Mouse (Mus musculus): ENCODE data around the gene Erbb2. TPM values are rescaled to one million over a fixed set of nuclear protein-coding genes. Genes with fewer than 3 reads are reported as not detected.

Gene Erbb2
- total and polyA plus RNA-seq, 2 experiments from 2014 or later: 3.7 to 4.9 TPM

DNA sequence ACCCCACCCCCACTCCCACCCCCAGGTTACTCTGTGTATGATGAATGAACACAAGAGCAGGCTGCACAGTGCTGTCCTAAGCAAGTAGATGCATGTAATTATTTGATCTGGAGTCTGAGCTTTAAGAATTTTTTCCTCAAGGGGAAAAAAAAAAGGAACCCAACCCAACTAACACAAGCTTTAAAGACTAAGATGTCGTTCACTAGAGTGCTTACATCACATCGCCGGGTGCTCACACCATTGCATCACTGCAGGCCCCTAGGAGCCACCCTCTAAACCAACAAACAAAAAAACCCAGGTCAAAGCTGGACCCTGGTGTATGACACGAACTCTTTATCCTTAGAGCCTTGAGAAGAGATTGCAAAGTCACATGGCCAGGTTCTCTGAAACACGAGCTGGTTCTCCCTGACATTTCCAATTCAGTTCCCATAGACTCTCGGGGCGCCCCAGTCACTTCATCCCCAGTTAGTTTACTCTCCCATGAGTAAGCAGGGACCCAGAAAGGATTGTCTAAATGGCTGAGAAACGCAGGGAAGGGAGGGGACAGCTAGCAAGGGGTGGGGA, 61.7 kb downstream of the Erbb2 start:
- 58% methylated on average over 8 of the region's 8 CpGs for WGBS
- no peak overlapping the region for H3K4me2 ChIP-seq (ENCODE audit: low read depth)
- H3K27me3 ChIP-seq (ENCODE audit: insufficient read depth, low read length): no peaks in the 10 kb centered on the region
- H3K4me1 ChIP-seq (ENCODE audit: insufficient read depth): no peaks in the 10 kb centered on the region
- no peak for ATAC-seq
- no peak overlapping the region for H3K27ac ChIP-seq (ENCODE audit: low read depth, low read length)
- DNase-seq: no peak
- no peak overlapping the region for H3K9ac ChIP-seq
- no peak overlapping the region for H3K4me3 ChIP-seq (ENCODE audit: low read depth, low read length)
- H3K36me3 ChIP-seq (ENCODE audit: insufficient read depth): no peaks in the 10 kb centered on the region
- no peak for TF ChIP-seq CTCF (IDR thresholded peaks at IDR 0.05; ENCODE audit: low read depth)
- H3K9me3 ChIP-seq (ENCODE audit: low read length): no peaks in the 10 kb centered on the region

DNA sequence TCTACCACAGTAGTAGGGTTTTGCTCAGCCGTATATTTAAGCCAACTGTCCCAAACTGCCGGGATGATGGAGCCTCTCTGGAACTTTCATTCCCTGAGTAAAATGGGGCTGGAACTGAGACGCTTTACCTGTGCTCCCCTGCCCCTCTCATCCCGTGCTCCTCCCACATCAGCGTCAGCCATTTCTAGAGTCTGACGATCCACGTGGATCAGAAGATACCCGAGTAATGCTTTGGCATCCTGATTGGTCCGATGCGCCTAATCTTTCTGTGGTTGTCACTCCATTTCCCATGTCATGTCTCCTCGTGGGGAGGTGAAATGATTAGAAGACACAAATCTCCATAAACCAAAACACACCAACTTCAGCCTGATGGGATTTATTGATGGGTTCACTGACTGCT, 62.7 kb downstream of the Erbb2 start:
- Histone ChIP-seq H3K27ac (ENCODE audit: low read depth, low read length) (no peak overlapping the region), H3K27me3 (ENCODE audit: insufficient read depth, low read length) (no peaks in the 10 kb centered on the region), H3K4me3 (ENCODE audit: low read depth, low read length) (no peak overlapping the region), H3K36me3 (ENCODE audit: insufficient read depth) (no peaks in the 10 kb centered on the region), H3K9me3 (ENCODE audit: low read length) (no peaks in the 10 kb centered on the region), H3K4me2 (ENCODE audit: low read depth) (no peak overlapping the region), H3K9ac (no peak overlapping the region), H3K4me1 (ENCODE audit: insufficient read depth) (no peaks in the 10 kb centered on the region)
- DNase-seq (no peak), ATAC-seq (no peak)
- 88% methylated on average over 11 of the region's 11 CpGs for WGBS
- TF ChIP-seq CTCF (IDR thresholded peaks at IDR 0.05; ENCODE audit: low read depth): no peak

DNA sequence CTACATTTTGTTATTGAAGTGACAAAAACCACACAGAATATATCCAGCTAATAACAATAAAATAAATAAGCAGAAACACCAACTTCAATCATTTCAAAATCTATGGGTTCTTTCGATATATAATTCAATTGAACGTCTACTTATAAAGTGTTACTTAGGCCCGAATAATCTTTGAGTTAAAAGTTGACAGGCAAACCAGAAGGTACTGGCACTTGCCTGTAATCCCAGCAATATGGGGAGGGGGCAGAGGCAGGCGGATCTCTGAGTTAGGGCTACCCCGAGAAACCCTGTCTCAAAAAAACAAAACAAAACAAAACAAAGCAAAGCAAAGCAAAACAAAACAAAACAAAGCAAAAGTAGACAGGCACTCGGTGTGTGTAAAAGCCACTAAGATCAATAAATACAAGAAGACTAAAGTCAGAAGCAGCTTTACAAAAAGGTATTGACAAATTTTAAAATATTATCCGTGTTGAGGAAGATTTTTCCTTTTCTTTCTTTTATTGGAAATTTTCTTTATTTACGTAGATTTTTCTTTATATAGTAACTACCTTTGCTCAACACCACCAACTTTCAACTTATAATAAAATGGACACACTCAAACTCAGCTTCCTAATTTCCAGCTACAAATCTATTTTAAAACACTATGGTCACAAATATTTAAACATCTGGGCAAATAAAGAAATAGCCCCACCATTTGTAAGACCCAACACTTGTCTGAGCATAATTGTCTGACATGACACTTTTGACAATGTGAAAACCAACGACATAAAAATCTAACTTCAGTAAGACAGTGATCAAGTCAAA, 63.6 kb downstream of the Erbb2 start:
- ATAC-seq (no peak), DNase-seq (no peak)
- no peak overlapping the region for H3K4me3 ChIP-seq (ENCODE audit: low read depth, low read length)
- H3K36me3 ChIP-seq (ENCODE audit: insufficient read depth): no peaks in the 10 kb centered on the region
- H3K4me2 ChIP-seq (ENCODE audit: low read depth): no peak overlapping the region
- H3K9ac ChIP-seq: no peak overlapping the region
- WGBS: 88% methylated on average over 9 of the region's 9 CpGs
- no peaks in the 10 kb centered on the region for H3K9me3 ChIP-seq (ENCODE audit: low read length)
- H3K27me3 ChIP-seq (ENCODE audit: insufficient read depth, low read length): no peaks in the 10 kb centered on the region
- no peaks in the 10 kb centered on the region for H3K4me1 ChIP-seq (ENCODE audit: insufficient read depth)
- TF ChIP-seq CTCF (IDR thresholded peaks at IDR 0.05; ENCODE audit: low read depth): no peak
- H3K27ac ChIP-seq (ENCODE audit: low read depth, low read length): no peak overlapping the region

DNA sequence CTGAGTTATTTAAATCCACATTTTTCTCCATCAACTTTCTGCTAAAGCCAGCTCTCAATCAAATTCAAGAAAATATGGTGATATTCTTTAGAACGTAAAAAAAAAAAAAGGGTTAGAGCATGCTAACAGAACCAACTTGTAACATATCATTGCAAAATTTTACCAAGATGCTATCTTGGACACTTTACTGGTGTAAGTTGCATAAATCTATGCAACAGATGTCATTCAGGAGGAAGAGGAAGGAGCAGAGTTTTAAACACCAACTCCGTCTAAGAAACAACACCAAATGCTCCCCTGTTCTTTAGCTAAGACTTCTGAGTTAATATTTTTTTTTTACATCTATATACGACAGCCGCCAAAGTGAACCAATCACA, 64.2 kb downstream of the Erbb2 start:
- H3K27me3 ChIP-seq (ENCODE audit: insufficient read depth, low read length): no peaks in the 10 kb centered on the region
- no peak for ATAC-seq
- no peak overlapping the region for H3K4me3 ChIP-seq (ENCODE audit: low read depth, low read length)
- no peaks in the 10 kb centered on the region for H3K9me3 ChIP-seq (ENCODE audit: low read length)
- DNase-seq: no peak
- H3K4me1 ChIP-seq (ENCODE audit: insufficient read depth): no peaks in the 10 kb centered on the region
- H3K4me2 ChIP-seq (ENCODE audit: low read depth): no peak overlapping the region
- WGBS: 84% methylated on average over 4 of the region's 4 CpGs
- no peak overlapping the region for H3K9ac ChIP-seq
- no peak for TF ChIP-seq CTCF (IDR thresholded peaks at IDR 0.05; ENCODE audit: low read depth)
- no peak overlapping the region for H3K27ac ChIP-seq (ENCODE audit: low read depth, low read length)
- no peaks in the 10 kb centered on the region for H3K36me3 ChIP-seq (ENCODE audit: insufficient read depth)

DNA sequence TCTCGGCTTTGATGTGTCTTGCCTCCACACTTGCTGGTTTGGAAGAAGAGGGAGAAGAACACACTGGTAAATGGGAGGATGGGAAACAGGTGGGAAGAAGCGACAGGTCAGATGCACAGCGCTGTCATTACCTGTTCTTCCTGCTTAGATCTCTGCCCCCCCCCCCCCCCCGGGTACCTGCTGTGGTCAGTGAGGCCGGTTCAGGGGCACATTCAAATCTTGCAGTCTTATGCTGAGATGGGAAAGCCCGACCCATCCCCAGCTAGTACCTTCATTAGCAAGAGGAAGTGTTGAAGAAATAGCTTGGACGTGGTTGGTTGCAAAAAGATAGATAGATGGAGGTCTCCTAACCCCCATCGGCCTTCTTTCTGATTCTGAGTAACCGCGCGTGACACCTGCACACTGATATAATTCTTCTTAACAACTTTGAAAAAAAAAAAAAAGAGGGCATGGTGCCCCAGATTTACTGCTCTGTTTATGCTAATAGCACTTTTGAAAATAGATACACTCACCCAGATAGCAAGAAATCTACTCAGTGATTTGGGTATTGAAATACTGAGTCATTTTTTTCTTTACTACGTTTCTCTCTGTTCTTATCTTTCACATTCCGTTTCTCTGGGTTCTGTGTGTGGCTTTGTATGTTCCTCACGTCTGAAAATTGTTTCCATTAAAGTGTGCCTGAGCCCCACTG, 64.9 kb downstream of the Erbb2 start:
- no peak overlapping the region for H3K27ac ChIP-seq (ENCODE audit: low read depth, low read length)
- H3K4me3 ChIP-seq (ENCODE audit: low read depth, low read length): no peak overlapping the region
- no peaks in the 10 kb centered on the region for H3K36me3 ChIP-seq (ENCODE audit: insufficient read depth)
- ATAC-seq (no peak), DNase-seq (no peak)
- WGBS: 76% methylated on average over 14 of the region's 14 CpGs
- no peaks in the 10 kb centered on the region for H3K4me1 ChIP-seq (ENCODE audit: insufficient read depth)
- no peak overlapping the region for H3K9ac ChIP-seq
- H3K9me3 ChIP-seq (ENCODE audit: low read length): no peaks in the 10 kb centered on the region
- TF ChIP-seq CTCF (IDR thresholded peaks at IDR 0.05; ENCODE audit: low read depth): no peak
- H3K4me2 ChIP-seq (ENCODE audit: low read depth): no peak overlapping the region
- no peaks in the 10 kb centered on the region for H3K27me3 ChIP-seq (ENCODE audit: insufficient read depth, low read length)

DNA sequence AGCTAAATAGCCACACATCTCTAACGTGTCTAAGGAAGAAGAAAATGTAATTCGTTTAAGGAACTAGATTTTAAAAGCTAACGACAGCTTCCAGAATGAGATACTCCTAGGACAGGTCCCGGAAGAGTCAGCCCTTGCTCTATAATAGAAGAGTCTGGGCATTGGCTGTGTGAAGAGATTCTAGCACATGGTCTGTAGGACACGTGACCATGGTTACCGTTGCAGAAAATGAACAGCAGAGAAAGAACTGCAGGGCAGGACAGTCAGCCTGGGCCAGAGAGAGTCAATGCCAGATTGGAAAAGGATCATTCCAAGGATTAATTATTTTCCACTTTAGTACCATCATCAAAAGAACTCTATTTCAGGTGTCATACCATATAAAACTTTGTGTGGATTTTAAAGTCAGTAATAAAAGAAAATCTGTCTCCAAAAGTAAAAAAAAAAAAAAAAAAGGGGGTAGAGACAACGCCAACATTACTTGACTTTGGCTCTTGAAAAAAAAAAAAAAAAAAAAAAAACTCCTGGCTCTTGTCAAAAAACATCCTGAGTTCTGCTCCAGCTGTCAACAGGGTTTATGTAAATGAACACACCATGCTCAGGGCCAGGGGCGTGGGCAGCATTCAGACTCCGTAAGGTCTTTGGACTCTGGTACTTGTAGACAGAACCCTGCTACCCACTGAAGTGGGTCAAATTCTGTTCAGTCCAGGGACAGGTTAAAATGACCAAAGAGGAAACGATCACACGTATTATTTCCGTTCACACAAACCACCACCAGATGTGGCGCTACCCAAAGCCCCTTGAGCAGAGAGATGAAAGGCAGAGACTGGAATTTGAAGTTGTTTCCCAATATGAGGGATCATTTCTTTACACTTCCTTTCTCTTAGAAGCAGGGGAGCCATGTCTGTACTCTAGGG, 67.0 kb downstream of the Erbb2 start:
- 82% methylated on average over 13 of the region's 13 CpGs for WGBS
- Histone ChIP-seq H3K27me3 (ENCODE audit: insufficient read depth, low read length) (no peaks in the 10 kb centered on the region), H3K9me3 (ENCODE audit: low read length) (no peaks in the 10 kb centered on the region), H3K4me3 (ENCODE audit: low read depth, low read length) (no peak overlapping the region), H3K4me2 (ENCODE audit: low read depth) (no peak overlapping the region), H3K27ac (ENCODE audit: low read depth, low read length) (no peak overlapping the region), H3K36me3 (ENCODE audit: insufficient read depth) (no peaks in the 10 kb centered on the region), H3K4me1 (ENCODE audit: insufficient read depth) (no peaks in the 10 kb centered on the region), H3K9ac (no peak overlapping the region)
- DNase-seq: no peak
- no peak for TF ChIP-seq CTCF (IDR thresholded peaks at IDR 0.05; ENCODE audit: low read depth)
- no peak for ATAC-seq
